Mouse (Mus musculus): ENCODE measurements at regions not wholly inside any gene's neighbourhood (a gene's known extent, or its start where the extent isn't known, plus 50 kb on each side); places are given as distances from the start of the nearest gene placed in this dataset.

DNA sequence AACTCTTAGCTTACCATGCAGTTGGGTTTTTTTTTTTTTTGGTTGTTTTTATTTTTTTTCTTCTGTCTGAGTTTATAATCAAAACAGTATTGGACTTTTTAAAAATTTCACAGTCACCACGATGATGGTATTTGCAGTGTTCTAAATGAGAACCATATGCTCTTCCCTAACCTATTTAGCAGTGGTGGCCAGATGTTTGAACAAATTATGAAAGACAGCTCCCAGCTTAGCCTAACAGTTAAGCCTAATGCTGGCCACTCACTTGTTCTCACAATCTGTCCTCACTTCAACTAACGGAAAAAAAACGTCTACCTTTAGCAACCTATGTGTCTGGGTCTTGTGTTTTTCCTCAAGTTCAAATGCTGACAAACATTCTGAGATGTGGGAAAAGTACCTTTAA, 234.8 kb downstream of the 1700129C05Rik start:
- TF ChIP-seq MYOG (IDR thresholded peaks at IDR 0.05; ENCODE audit: control insufficient read depth, extremely low read depth, insufficient read length) (no peak), MYOD1 (IDR thresholded peaks at IDR 0.05; ENCODE audit: control insufficient read depth, insufficient read length, low read depth) (no peak), CTCF (IDR thresholded peaks at IDR 0.05; ENCODE audit: control insufficient read depth, insufficient read depth, insufficient read length) (no peak)

All from C2C12 (cell line).